Mouse (Mus musculus) gonadal fat pad, adult 2 months (tissue): ENCODE measurements around the gene Rapgefl1. TPM values are rescaled to one million over a fixed set of nuclear protein-coding genes. Genes with fewer than 3 reads are reported as not detected.

ENCODE experiments used
- DNase-seq: peaks from one replicate; pipeline ENCODE4 v3.0.0-alpha.2; 2012; ENCODE audit warnings: low read depth
- polyA plus RNA-seq: library from polyadenylated mRNA; depleted of rRNA; stranded (reverse); fragments of >200 nt; gene quantifications from 2 replicates; pipeline ENCODE4 v1.2.3, GENCODE M21; 2012; rRNA removed

The Rapgefl1 gene
- polyA plus RNA-seq, 1 experiment: 4.0 TPM

- no peak for DNase-seq
These were observed 22.5 kb downstream of the Rapgefl1 start for GRCm38 (mm10) chr11:98858759-98859731.

GRCm38 (mm10) chr11:98863028-98863750, 26.6 kb downstream of the Rapgefl1 start, which contains the start of gene Wipf2:
Wipf2 (plus strand) TSS chr11:98863638.
- no peak for DNase-seq

- DNase-seq: no peak
These were observed 27.3 kb downstream of the Rapgefl1 start for GRCm38 (mm10) chr11:98863751-98864429.

GRCm38 (mm10) chr11:98867293-98867692, 30.7 kb downstream of the Rapgefl1 start:
- DNase-seq: no peak

GRCm38 (mm10) chr11:98869906-98870305, 33.3 kb downstream of the Rapgefl1 start:
- no peak for DNase-seq

- DNase-seq: no peak
These were observed 34.2 kb downstream of the Rapgefl1 start for GRCm38 (mm10) chr11:98870791-98871190.

- DNase-seq: no peak
These were observed 34.8 kb downstream of the Rapgefl1 start for GRCm38 (mm10) chr11:98871416-98871815.

GRCm38 (mm10) chr11:98872040-98872439, 35.5 kb downstream of the Rapgefl1 start:
- no peak for DNase-seq

- no peak for DNase-seq
These were observed 37.3 kb downstream of the Rapgefl1 start for GRCm38 (mm10) chr11:98873900-98874299.

GRCm38 (mm10) chr11:98877001-98877400, 40.4 kb downstream of the Rapgefl1 start:
- DNase-seq: no peak

- no peak for DNase-seq
These were observed 51.1 kb downstream of the Rapgefl1 start for GRCm38 (mm10) chr11:98887703-98888102.

GRCm38 (mm10) chr11:98889077-98889476, 52.5 kb downstream of the Rapgefl1 start:
- no peak for DNase-seq

GRCm38 (mm10) chr11:98889977-98890376, 53.4 kb downstream of the Rapgefl1 start:
- no peak for DNase-seq

- no peak for DNase-seq
These were observed 55.8 kb downstream of the Rapgefl1 start for GRCm38 (mm10) chr11:98892426-98892825.

GRCm38 (mm10) chr11:98900529-98901125, 64.0 kb downstream of the Rapgefl1 start:
- DNase-seq: no peak

GRCm38 (mm10) chr11:98902621-98903245, 66.1 kb downstream of the Rapgefl1 start:
- DNase-seq: no peak

Other genes with a start within 250 kb of the Rapgefl1 start
- 161 and 192 TPM in 2 replicates for gene Ormdl3, start 249.4 kb upstream of the Rapgefl1 start, polyA plus RNA-seq
- gene Lrrc3c, start 238.5 kb upstream of the Rapgefl1 start, polyA plus RNA-seq: not detected in 2 replicates
- not detected in 2 replicates for gene Gm12355, start 211.1 kb upstream of the Rapgefl1 start, polyA plus RNA-seq
- gene Gsdma3, start 210.4 kb upstream of the Rapgefl1 start, polyA plus RNA-seq: not detected in 2 replicates
- not detected in 2 replicates for gene Gsdma2, start 190.0 kb upstream of the Rapgefl1 start, polyA plus RNA-seq
- gene Gsdma, start 172.4 kb upstream of the Rapgefl1 start, polyA plus RNA-seq: 0.05 and 0.09 TPM in 2 replicates
- 184 and 186 TPM in 2 replicates for gene Psmd3, start 154.2 kb upstream of the Rapgefl1 start, polyA plus RNA-seq
- 1.1 and 2.8 TPM in 2 replicates for gene Csf3, start 135.5 kb upstream of the Rapgefl1 start, polyA plus RNA-seq
- gene Med24, start 107.3 kb upstream of the Rapgefl1 start, polyA plus RNA-seq: 77.3 and 78.0 TPM in 2 replicates
- 73.1 and 89.0 TPM in 2 replicates for gene Thra, start 96.1 kb upstream of the Rapgefl1 start, polyA plus RNA-seq
- gene Nr1d1, start 61.5 kb upstream of the Rapgefl1 start, polyA plus RNA-seq: 76.6 and 109 TPM in 2 replicates
- gene Msl1, start 41.3 kb upstream of the Rapgefl1 start, polyA plus RNA-seq: 25.4 and 37.2 TPM in 2 replicates
- gene Casc3, start 31.9 kb upstream of the Rapgefl1 start, polyA plus RNA-seq: 22.5 and 22.8 TPM in 2 replicates
- gene Wipf2, start 26.9 kb downstream of the Rapgefl1 start, polyA plus RNA-seq: 6.2 and 7.8 TPM in 2 replicates
- gene Cdc6, start 71.0 kb downstream of the Rapgefl1 start, polyA plus RNA-seq: 0.35 and 0.56 TPM in 2 replicates
- 17.0 and 24.3 TPM in 2 replicates for gene Rara, start 91.0 kb downstream of the Rapgefl1 start, polyA plus RNA-seq
- gene Gjd3, start 146.2 kb downstream of the Rapgefl1 start, polyA plus RNA-seq: 0.55 and 1.1 TPM in 2 replicates
- gene Top2a, start 187.4 kb downstream of the Rapgefl1 start, polyA plus RNA-seq: 0.92 and 1.7 TPM in 2 replicates
- gene Igfbp4, start 204.5 kb downstream of the Rapgefl1 start, polyA plus RNA-seq: 429 and 525 TPM in 2 replicates